Mouse (Mus musculus) left cerebral cortex, postnatal 25 days (tissue): ENCODE results near the gene Gm3045. TPM values are rescaled to one million over a fixed set of nuclear protein-coding genes. Genes with fewer than 3 reads are reported as not detected.

ENCODE experiments used
- DNase-seq, 2 experiments: peaks; one replicate each; pipeline ENCODE4 v3.0.0; 2022; ENCODE audit warnings: low spot score in 2 of 2, mixed read lengths in 1 of 2
- intact Hi-C: fragments of 180-260 bp; cut with DNase I; formaldehyde crosslinking; loops from one replicate; pipeline ENCODE4 v1.15.1; 2025
- total RNA-seq, 2 experiments: library from RNA; stranded (reverse); gene quantifications; 2 replicates each; pipeline ENCODE4 v1.2.3; 2021

The Gm3045 gene
- total RNA-seq, 2 experiments from 2014 or later = not detected

DNA sequence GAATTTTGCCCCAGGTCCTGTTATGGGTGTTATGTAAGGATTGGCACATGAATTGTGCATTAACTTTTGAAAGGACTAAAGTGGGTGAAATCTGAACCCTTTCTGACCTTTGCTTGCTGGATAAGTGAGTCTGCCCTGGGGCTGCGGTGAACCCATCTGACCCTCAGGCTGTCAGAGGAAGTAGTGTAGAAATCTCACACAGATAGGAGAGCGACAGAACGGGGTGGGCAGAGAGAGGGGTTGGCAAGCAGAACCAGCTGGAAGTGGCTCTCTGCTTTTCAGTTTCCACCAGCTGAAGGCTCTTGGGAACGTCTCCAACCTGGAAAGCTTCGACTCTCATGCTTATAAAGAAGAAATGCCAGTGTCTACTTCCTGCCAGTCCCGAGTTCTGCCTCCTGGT, 50.9 kb downstream of the Gm3045 start:
- DNase-seq = peak; percentile 57 to 74
- intact Hi-C loops = loop anchor here (5.0 to 10.0 kb wide), 5 partner anchors 80 to 785 kb away; no protein-coding TSS in a partner anchor

DNA sequence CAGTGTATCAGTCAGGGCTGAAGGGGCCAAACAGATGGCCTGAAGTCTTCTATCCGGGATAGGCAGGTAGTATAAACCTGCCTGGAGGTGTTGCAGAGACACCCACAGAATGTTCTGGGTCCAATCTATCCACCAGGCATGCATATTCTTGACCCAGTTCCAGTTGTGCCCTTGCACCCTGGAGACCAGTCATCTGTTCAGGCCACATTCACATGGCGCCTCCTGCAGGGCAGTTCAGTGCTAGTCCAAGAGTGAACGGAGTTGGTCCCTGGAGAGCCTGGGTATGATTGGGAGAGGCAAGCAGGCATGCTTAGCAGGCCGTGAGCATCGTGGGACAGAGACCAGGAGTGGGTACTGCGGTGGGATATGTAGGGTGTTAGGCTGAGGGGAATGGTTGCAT, 51.6 kb downstream of the Gm3045 start:
- intact Hi-C loops = loop anchor here (5.0 to 10.0 kb wide), 5 partner anchors 79 to 784 kb away; no protein-coding TSS in a partner anchor
- DNase-seq = no peak

DNA sequence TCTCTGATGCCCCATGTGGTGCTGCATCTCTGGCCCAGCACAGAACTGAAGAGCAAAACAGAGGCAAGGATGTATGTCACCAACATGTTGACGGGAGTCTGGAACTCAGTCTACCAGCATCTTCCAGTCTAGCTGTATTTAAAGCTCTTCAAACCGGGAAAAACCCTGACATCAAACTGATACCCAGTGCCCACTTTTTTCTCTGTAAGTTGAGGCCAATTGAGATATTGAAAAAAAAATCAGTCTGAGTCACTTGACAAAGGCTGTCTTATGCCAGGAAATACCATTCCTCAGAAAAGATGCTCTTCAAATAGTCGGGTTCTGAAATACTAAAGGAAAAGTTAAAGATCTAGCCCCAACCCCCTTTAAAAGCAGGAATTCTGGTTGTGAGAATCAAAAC, 55.8 kb downstream of the Gm3045 start, which contains the start of gene Il9:
Gene Il9 (minus strand): TSS at position 101 of the 400 bp plus-strand sequence.
- intact Hi-C loops = no loop called here
- no peak for DNase-seq

Other genes starting within 250 kb of the Gm3045 start
- gene Tifab, start 247.7 kb upstream of the Gm3045 start, total RNA-seq = 1 to 10 TPM; 1.5 to 2.3 TPM
- gene Neurog1, start 174.4 kb upstream of the Gm3045 start, total RNA-seq = under 1 TPM; 0.18 to 0.34 TPM
- gene Cxcl14, start 130.0 kb upstream of the Gm3045 start, total RNA-seq = 100 to 1,000 TPM; 130 to 158 TPM
- under 1 TPM in 1 of 2 experiments, not detected in 1; 0.14 TPM for gene Slc25a48, start 11.8 kb downstream of the Gm3045 start, total RNA-seq
- gene Il9, start 55.7 kb downstream of the Gm3045 start, total RNA-seq = not detected
- gene Fbxl21, start 95.9 kb downstream of the Gm3045 start, total RNA-seq = 1 to 10 TPM; 4.0 to 7.3 TPM
- gene Lect2, start 121.9 kb downstream of the Gm3045 start, total RNA-seq = not detected
- 1 to 10 TPM; 3.8 to 4.1 TPM for gene Tgfbi, start 182.9 kb downstream of the Gm3045 start, total RNA-seq